Mouse (Mus musculus): ENCODE data around the gene Adck1.

DNA sequence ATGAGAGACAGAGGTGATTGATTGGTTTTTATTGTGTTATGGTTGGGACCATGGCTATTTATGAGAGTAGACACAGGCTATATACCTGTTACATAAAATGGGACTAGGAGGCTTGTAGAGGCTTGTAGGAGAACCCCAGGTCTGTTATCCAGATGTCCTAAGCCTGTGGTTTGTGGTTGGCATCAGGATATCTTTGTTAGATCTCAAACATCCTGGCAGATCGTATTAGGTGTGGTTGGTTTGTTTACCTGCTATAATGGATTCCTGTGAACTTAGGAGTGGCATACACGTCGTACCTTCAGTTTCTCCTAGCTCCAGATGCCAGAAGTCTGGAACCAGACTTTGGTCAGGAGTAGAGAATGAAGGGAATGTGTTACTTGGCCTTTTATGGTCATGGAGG is 106.9 kb downstream of the Adck1 start:
- TF ChIP-seq CTCF (IDR thresholded peaks at IDR 0.05; ENCODE audit: extremely low read depth, insufficient read length, insufficient replicate concordance, low read depth, low read length) (no peak), POLR2A (IDR thresholded peaks at IDR 0.05; ENCODE audit: low read depth, low read length) (no peak)

Measured in small intestine, adult 2 months (tissue).